Mouse (Mus musculus): ENCODE results near the gene Gm29666. TPM values are rescaled to one million over a fixed set of nuclear protein-coding genes. Genes with fewer than 3 reads are reported as not detected.

The Gm29666 gene
- total and polyA plus RNA-seq, 2 experiments from 2014 or later: 0.47 to 0.65 TPM

DNA sequence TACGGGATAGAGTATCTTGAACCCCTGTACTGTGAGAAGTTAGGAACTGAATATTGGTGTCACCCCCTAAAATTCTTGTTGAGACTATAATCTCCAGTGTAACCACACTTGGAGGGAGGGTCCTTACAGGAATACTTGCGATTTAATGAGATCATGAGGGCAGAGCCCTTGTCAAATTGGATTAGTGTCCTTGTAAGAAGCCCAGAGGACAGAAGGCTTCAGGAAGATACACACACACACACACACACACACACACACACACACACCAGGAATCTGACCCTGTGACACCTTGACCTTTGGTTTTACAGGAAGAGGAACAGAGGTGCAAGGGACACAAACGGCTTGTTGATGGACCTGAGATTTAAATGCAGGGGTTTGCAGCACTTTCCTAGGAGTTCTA is 28.6 kb downstream of the Gm29666 start:
- H3K27ac ChIP-seq: no peak overlapping the region
- no peak overlapping the region for H3K9ac ChIP-seq (replicated peaks; ENCODE audit: low read length)
- no peak overlapping the region for H3K4me3 ChIP-seq (ENCODE audit: low read length)
- WGBS: 49% methylated on average over 3 of the region's 3 CpGs
- H3K4me1 ChIP-seq (ENCODE audit: insufficient read depth, low read length): no peaks in the 10 kb centered on the region
- H3K4me2 ChIP-seq (ENCODE audit: low read depth, low read length): no peak overlapping the region
- no peak for TF ChIP-seq CTCF (IDR thresholded peaks at IDR 0.05; ENCODE audit: low read depth)
- no peak for DNase-seq (ENCODE audit: low spot score)
- no peaks in the 10 kb centered on the region for H3K36me3 ChIP-seq (ENCODE audit: insufficient read depth, low read length)
- no peak for ATAC-seq
- H3K9me3 ChIP-seq (ENCODE audit: low read length): no peaks in the 10 kb centered on the region
- H3K27me3 ChIP-seq (ENCODE audit: insufficient read depth, low read length): no peaks in the 10 kb centered on the region

DNA sequence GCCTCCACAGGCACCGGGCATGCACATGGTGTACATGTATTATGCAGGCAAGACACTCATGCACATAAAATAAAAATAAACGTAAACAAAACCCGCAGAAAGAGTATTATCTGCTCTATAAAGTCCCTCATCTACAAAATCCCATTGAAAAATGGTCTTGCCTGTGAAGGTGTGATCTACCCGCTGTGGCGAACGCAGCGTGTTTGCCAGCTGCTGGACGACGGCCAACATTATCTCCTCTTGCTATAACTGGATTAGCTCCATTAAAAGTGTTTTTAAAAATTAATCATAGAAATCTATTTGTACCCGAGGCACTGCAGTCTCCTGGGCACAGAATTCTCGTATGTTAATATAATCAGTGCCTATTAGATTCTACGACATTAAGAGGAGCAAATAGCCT is 31.8 kb downstream of the Gm29666 start:
- Histone ChIP-seq H3K9ac (replicated peaks; ENCODE audit: low read length) (no peak overlapping the region), H3K4me1 (ENCODE audit: insufficient read depth, low read length) (no peaks in the 10 kb centered on the region), H3K4me2 (ENCODE audit: low read depth, low read length) (no peak overlapping the region), H3K27me3 (ENCODE audit: insufficient read depth, low read length) (no peaks in the 10 kb centered on the region), H3K36me3 (ENCODE audit: insufficient read depth, low read length) (no peaks in the 10 kb centered on the region), H3K9me3 (ENCODE audit: low read length) (no peaks in the 10 kb centered on the region), H3K4me3 (ENCODE audit: low read length) (no peak overlapping the region), H3K27ac (no peak overlapping the region)
- DNase-seq (ENCODE audit: low spot score) (peak; percentile 58), ATAC-seq (no peak)
- TF ChIP-seq CTCF (IDR thresholded peaks at IDR 0.05; ENCODE audit: low read depth): no peak
- 52% methylated on average over 12 of the region's 12 CpGs for WGBS

DNA sequence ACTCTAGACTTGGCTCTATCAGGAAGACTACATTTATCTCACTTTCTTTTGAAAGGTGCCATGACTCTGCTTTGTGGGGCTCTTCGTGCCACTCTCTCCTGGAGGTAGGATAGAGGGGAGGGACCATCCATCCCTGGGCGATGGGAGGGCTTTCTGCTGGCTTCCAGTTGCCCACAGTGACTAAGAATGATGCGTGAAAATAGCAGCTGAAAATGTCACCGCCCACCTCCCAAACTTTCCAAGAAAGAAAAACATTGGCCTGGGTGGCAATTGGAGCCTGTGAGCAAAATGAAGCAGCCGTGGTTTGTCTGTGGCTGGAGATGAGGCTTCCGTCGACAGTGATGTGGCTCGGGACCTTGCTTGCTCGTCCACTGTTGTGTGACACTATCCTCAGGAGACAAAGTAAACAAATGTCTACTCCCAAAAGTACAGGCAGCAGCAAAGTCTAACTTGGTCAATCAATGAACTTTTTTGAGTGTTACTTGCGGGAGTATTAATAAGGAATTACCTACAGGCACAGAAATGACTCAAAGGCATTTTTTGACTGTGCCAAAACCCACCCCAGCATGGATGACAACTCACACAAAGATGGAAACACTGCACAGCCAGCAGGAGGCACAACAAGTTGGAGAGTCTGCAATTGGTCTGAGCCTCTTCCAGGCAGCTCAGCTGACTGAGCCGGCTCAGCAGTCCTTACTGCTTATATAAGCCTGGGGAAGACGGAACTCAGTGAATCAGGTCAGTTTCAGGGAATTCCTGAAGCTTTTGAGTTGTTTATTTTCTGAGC is 42.6 kb downstream of the Gm29666 start:
- DNase-seq (ENCODE audit: low spot score) (no peak), ATAC-seq (no peak)
- Histone ChIP-seq H3K27me3 (ENCODE audit: insufficient read depth, low read length) (no peaks in the 10 kb centered on the region), H3K36me3 (ENCODE audit: insufficient read depth, low read length) (no peaks in the 10 kb centered on the region), H3K27ac (no peak overlapping the region), H3K4me2 (ENCODE audit: low read depth, low read length) (no peak overlapping the region), H3K9me3 (ENCODE audit: low read length) (no peaks in the 10 kb centered on the region), H3K4me3 (ENCODE audit: low read length) (no peak overlapping the region), H3K4me1 (ENCODE audit: insufficient read depth, low read length) (no peaks in the 10 kb centered on the region), H3K9ac (replicated peaks; ENCODE audit: low read length) (no peak overlapping the region)
- 81% methylated on average over 12 of the region's 12 CpGs for WGBS
- no peak for TF ChIP-seq CTCF (IDR thresholded peaks at IDR 0.05; ENCODE audit: low read depth)

DNA sequence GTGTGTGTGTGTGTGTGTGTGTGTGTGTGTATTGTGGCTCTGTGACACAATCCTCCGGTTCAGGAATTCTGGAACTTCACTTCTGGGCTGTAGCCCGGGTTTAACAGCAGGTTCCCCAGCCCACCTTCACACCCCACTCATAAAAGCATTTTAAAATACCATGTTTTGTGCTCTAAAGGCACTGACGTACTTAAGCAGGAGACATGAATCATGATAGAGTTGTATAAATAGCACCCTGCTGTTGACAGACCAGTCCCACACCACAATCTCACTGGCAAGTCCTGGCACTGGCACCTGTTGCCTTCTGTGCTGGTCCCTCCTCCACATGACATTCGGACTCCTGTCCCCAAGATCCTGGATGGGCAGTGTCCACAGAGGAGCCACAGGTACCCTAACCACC is 46.0 kb downstream of the Gm29666 start:
- Histone ChIP-seq H3K9ac (replicated peaks; ENCODE audit: low read length) (no peak overlapping the region), H3K4me1 (ENCODE audit: insufficient read depth, low read length) (no peaks in the 10 kb centered on the region), H3K36me3 (ENCODE audit: insufficient read depth, low read length) (no peaks in the 10 kb centered on the region), H3K9me3 (ENCODE audit: low read length) (no peaks in the 10 kb centered on the region), H3K4me2 (ENCODE audit: low read depth, low read length) (no peak overlapping the region), H3K27ac (no peak overlapping the region), H3K27me3 (ENCODE audit: insufficient read depth, low read length) (no peaks in the 10 kb centered on the region), H3K4me3 (ENCODE audit: low read length) (no peak overlapping the region)
- 80% methylated on average over 4 of the region's 4 CpGs for WGBS
- no peak for TF ChIP-seq CTCF (IDR thresholded peaks at IDR 0.05; ENCODE audit: low read depth)
- ATAC-seq (no peak), DNase-seq (ENCODE audit: low spot score) (no peak)

DNA sequence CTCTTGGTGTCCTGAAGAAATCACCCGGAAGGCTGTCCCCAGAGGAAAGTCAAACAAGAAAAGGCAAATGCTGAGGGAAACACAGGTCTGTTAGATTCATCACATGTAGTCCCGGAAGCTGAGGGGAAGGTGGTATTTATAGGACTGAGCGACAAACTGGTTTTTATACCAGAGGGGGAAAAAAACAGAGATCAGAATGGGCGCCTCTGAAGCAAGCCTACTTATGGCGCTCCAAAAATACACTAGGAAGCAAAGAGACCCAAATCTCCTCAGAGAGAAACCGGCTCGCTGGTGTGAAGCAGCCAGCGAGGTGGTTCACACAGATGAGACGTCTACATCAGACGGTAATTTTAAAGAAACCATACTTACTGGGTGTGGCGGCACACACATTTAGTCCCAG is 46.8 kb downstream of the Gm29666 start:
- no peak overlapping the region for H3K27ac ChIP-seq

DNA sequence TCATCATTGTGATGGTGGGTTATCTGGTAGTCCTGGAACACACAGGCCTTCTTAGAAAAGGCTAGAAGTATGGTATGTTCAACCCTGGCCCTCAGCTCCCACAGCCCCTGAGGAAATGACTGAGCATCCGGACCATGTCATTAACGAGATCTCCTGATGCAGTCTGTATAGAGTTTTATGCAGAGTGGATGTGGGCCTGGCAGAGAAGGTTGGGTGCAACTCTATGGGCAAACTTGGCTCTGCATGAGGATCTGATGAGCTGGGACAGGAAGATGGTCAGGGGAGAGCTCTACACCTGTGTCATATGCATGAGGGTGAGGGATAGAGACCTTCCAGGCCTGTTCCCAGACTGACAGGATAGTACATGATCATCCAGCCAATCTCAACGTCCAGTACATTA is 48.0 kb downstream of the Gm29666 start:
- H3K9me3 ChIP-seq (ENCODE audit: low read length): no peaks in the 10 kb centered on the region
- ATAC-seq: no peak
- WGBS: 82% methylated on average over 3 of the region's 3 CpGs

More for the DNA sequence above, 46.8 kb downstream of the Gm29666 start:
- no peak for DNase-seq (ENCODE audit: low spot score)
- ATAC-seq: no peak
- no peaks in the 10 kb centered on the region for H3K36me3 ChIP-seq (ENCODE audit: insufficient read depth, low read length)
- no peaks in the 10 kb centered on the region for H3K9me3 ChIP-seq (ENCODE audit: low read length)
- 83% methylated on average over 11 of the region's 11 CpGs for WGBS
- no peak overlapping the region for H3K9ac ChIP-seq (replicated peaks; ENCODE audit: low read length)
- no peaks in the 10 kb centered on the region for H3K4me1 ChIP-seq (ENCODE audit: insufficient read depth, low read length)
- H3K4me3 ChIP-seq (ENCODE audit: low read length): no peak overlapping the region
- no peaks in the 10 kb centered on the region for H3K27me3 ChIP-seq (ENCODE audit: insufficient read depth, low read length)
- no peak for TF ChIP-seq CTCF (IDR thresholded peaks at IDR 0.05; ENCODE audit: low read depth)
- H3K4me2 ChIP-seq (ENCODE audit: low read depth, low read length): no peak overlapping the region

DNA sequence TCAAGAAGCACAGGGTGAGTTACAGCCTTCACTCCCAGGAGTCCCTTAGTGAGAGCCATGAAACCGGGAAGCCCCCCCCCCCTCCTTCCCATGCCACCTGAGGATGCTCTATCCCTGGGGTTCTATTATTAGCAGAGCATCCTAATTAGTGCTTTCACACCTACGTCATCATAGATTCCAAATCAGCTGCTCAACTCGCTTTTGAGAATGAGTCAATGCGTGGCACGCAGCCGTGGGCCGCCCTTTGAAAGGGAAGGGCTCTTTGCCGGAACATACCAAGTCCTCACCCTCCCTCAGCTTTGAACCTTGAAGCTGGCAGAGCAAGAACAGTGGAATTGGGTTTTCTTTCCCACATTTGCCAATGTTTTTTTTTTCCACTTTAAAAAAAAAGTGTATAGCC is 57.9 kb downstream of the Gm29666 start:
- Histone ChIP-seq H3K4me2 (ENCODE audit: low read depth, low read length) (no peak overlapping the region), H3K4me1 (ENCODE audit: insufficient read depth, low read length) (peaks cover 2% of the 10 kb centered on the region; the same call in 1 of the 2 replicates), H3K27ac (no peak overlapping the region), H3K4me3 (ENCODE audit: low read length) (no peak overlapping the region), H3K9ac (replicated peaks; ENCODE audit: low read length) (no peak overlapping the region), H3K36me3 (ENCODE audit: insufficient read depth, low read length) (no peaks in the 10 kb centered on the region), H3K27me3 (ENCODE audit: insufficient read depth, low read length) (no peaks in the 10 kb centered on the region), H3K9me3 (ENCODE audit: low read length) (no peaks in the 10 kb centered on the region)
- DNase-seq (ENCODE audit: low spot score) (no peak), ATAC-seq (no peak)
- TF ChIP-seq CTCF (IDR thresholded peaks at IDR 0.05; ENCODE audit: low read depth): no peak
- WGBS: 88% methylated on average over 8 of the region's 8 CpGs

More for the DNA sequence above, 48.0 kb downstream of the Gm29666 start:
- H3K27ac ChIP-seq: no peak overlapping the region
- no peaks in the 10 kb centered on the region for H3K27me3 ChIP-seq (ENCODE audit: insufficient read depth, low read length)
- TF ChIP-seq CTCF (IDR thresholded peaks at IDR 0.05; ENCODE audit: low read depth): no peak
- no peak overlapping the region for H3K9ac ChIP-seq (replicated peaks; ENCODE audit: low read length)
- no peak overlapping the region for H3K4me3 ChIP-seq (ENCODE audit: low read length)
- no peaks in the 10 kb centered on the region for H3K4me1 ChIP-seq (ENCODE audit: insufficient read depth, low read length)
- H3K4me2 ChIP-seq (ENCODE audit: low read depth, low read length): no peak overlapping the region
- H3K36me3 ChIP-seq (ENCODE audit: insufficient read depth, low read length): no peaks in the 10 kb centered on the region
- DNase-seq (ENCODE audit: low spot score): no peak

Small RNA genes lying within 50 kb of the gene (microRNA-seq; reads per million reads assigned to microRNA genes)
- gene Mir1249: 85.1 to 192 reads per million in 2 experiments

Other genes with a start within 250 kb of the Gm29666 start
- gene Arhgap8, start 200.0 kb downstream of the Gm29666 start, total RNA-seq (2014; rRNA removed): 0.26 and 1.0 TPM in 2 replicates
- gene Arhgap8, start 200.0 kb downstream of the Gm29666 start, polyA plus RNA-seq (2015; fragmentation: Nextera tagmentation; extraction: Ambion mirVana): 0.72 and 0.80 TPM in 2 replicates
- 22.8 and 29.7 TPM in 2 replicates for gene Phf21b, start 64.0 kb downstream of the Gm29666 start, total RNA-seq (2014; rRNA removed)
- 2.2 and 2.5 TPM in 2 replicates for gene Phf21b, start 64.0 kb downstream of the Gm29666 start, polyA plus RNA-seq (2015; fragmentation: Nextera tagmentation; extraction: Ambion mirVana)
- 13.3 and 18.4 TPM in 2 replicates for gene Nup50, start 3.4 kb upstream of the Gm29666 start, total RNA-seq (2014; rRNA removed)
- 23.6 and 24.7 TPM in 2 replicates for gene Nup50, start 3.4 kb upstream of the Gm29666 start, polyA plus RNA-seq (2015; fragmentation: Nextera tagmentation; extraction: Ambion mirVana)
- gene 5031439G07Rik, start 68.5 kb upstream of the Gm29666 start, total RNA-seq (2014; rRNA removed): 123 and 127 TPM in 2 replicates
- 23.0 and 23.6 TPM in 2 replicates for gene 5031439G07Rik, start 68.5 kb upstream of the Gm29666 start, polyA plus RNA-seq (2015; fragmentation: Nextera tagmentation; extraction: Ambion mirVana)
- gene Upk3a, start 97.1 kb upstream of the Gm29666 start, total RNA-seq (2014; rRNA removed): 1.0 and 6.5 TPM in 2 replicates
- gene Upk3a, start 97.1 kb upstream of the Gm29666 start, polyA plus RNA-seq (2015; fragmentation: Nextera tagmentation; extraction: Ambion mirVana): 2.2 and 2.6 TPM in 2 replicates
- 16.0 and 18.2 TPM in 2 replicates for gene Fam118a, start 108.9 kb upstream of the Gm29666 start, total RNA-seq (2014; rRNA removed)
- gene Fam118a, start 108.9 kb upstream of the Gm29666 start, polyA plus RNA-seq (2015; fragmentation: Nextera tagmentation; extraction: Ambion mirVana): 29.0 and 30.3 TPM in 2 replicates
- gene Smc1b, start 211.9 kb upstream of the Gm29666 start, total RNA-seq (2014; rRNA removed): 0.04 and 5.2 TPM in 2 replicates
- 0.24 and 0.30 TPM in 2 replicates for gene Smc1b, start 211.9 kb upstream of the Gm29666 start, polyA plus RNA-seq (2015; fragmentation: Nextera tagmentation; extraction: Ambion mirVana)
- 0.90 and 0.94 TPM in 2 replicates for gene Ribc2, start 212.0 kb upstream of the Gm29666 start, total RNA-seq (2014; rRNA removed)
- 0.73 and 0.95 TPM in 2 replicates for gene Ribc2, start 212.0 kb upstream of the Gm29666 start, polyA plus RNA-seq (2015; fragmentation: Nextera tagmentation; extraction: Ambion mirVana)